Mouse (Mus musculus) erythroblast, embryonic 14.5 days (primary cell): ENCODE data around the gene Obsl1. TPM values are rescaled to one million over a fixed set of nuclear protein-coding genes. Genes with fewer than 3 reads are reported as not detected.

Experiments used
- H3K27me3 ChIP-seq: 2 replicates; pipeline ENCODE4 v1.6.1; 2012; ENCODE audit warnings: inconsistent platforms; ENCODE audit not compliant: control insufficient read depth
- H3K36me3 ChIP-seq: 2 replicates; pipeline ENCODE4 v1.6.1; 2012; ENCODE audit warnings: mild to moderate bottlenecking, inconsistent platforms; ENCODE audit not compliant: control insufficient read depth
- H3K4me1 ChIP-seq: 2 replicates; pipeline ENCODE4 v1.6.1; 2012; ENCODE audit warnings: inconsistent platforms; ENCODE audit not compliant: control insufficient read depth
- H3K4me3 ChIP-seq: replicated peaks from 2 replicates; pipeline ENCODE3; 2012; ENCODE audit warnings: moderate library complexity, mild to moderate bottlenecking, inconsistent platforms
- H3K9me3 ChIP-seq: 2 replicates; pipeline ENCODE4 v1.6.1; 2012; ENCODE audit warnings: low read length, inconsistent platforms, mixed read lengths; ENCODE audit not compliant: control insufficient read depth
- GATA1 ChIP-seq: IDR thresholded peaks from 2 replicates; pipeline ENCODE4 v1.6.1; 2012; ENCODE audit warnings: low read length, inconsistent platforms, mixed read lengths
- TAL1 ChIP-seq: IDR thresholded peaks from 3 replicates; pipeline ENCODE4 v1.6.1; 2012; ENCODE audit warnings: low read length, inconsistent platforms, mixed read lengths
- polyA plus RNA-seq: library from polyadenylated mRNA; stranded (reverse); fragments of >175 nt; gene quantifications from 2 replicates; pipeline ENCODE4 v1.2.3, GENCODE M21; 2012

The Obsl1 gene
- polyA plus RNA-seq, 1 experiment: 0.12 TPM

DNA sequence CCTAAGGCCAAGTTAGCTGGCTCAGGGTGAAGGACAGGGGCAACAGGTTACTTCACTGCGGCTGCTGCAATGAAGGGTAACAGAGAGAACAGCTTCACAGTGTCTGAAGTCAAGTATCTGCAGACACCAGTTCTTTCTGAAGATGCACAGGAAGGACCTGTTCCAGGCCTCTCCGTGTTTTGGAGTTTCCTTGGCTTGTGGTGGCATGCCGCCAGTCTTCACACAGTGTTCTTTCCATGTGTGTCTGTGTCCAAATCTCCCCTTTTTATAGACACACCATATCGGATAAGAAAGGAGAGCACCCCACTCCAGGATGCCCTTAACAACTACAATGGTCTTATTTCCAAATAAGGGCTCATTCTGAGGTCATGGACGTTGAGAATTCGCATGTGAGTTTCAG lies 38.1 kb upstream of the Obsl1 start:
- peaks cover 22% of the 10 kb centered on the region for H3K27me3 ChIP-seq
- H3K4me1 ChIP-seq: no peaks in the 10 kb centered on the region

DNA sequence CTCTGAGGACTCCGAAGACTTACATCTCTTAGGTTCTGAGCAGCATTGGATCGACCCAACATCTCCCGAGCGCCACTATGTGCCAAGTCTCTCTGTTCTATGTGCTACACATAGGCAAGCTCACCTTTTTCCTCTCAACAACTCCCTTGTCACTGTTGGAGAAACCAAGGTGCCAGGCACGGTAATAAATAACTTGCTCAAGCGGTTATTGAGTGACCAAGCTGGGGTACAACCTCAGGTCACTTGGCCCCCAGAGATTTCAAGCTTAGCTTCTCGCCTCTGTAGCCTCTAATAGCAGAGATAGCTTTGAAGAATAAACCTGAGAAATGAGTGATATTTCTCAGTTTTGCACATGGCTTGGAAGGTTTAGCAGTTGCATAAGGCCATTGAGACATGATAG lies 35.2 kb upstream of the Obsl1 start:
- H3K9me3 ChIP-seq: no peaks in the 10 kb centered on the region
- peaks cover under 1% of the 10 kb centered on the region; the same call in 1 of the 2 replicates for H3K36me3 ChIP-seq
- H3K27me3 ChIP-seq: peaks cover 12% of the 10 kb centered on the region
- no peaks in the 10 kb centered on the region for H3K4me1 ChIP-seq
- no peak for TF ChIP-seq GATA1
- no peak for TF ChIP-seq TAL1
- no peak overlapping the region for H3K4me3 ChIP-seq

More for the DNA sequence above, 38.1 kb upstream of the Obsl1 start:
- Histone ChIP-seq H3K9me3 (no peaks in the 10 kb centered on the region), H3K4me3 (no peak overlapping the region), H3K36me3 (no peaks in the 10 kb centered on the region)
- no peak for TF ChIP-seq GATA1
- no peak for TF ChIP-seq TAL1

DNA sequence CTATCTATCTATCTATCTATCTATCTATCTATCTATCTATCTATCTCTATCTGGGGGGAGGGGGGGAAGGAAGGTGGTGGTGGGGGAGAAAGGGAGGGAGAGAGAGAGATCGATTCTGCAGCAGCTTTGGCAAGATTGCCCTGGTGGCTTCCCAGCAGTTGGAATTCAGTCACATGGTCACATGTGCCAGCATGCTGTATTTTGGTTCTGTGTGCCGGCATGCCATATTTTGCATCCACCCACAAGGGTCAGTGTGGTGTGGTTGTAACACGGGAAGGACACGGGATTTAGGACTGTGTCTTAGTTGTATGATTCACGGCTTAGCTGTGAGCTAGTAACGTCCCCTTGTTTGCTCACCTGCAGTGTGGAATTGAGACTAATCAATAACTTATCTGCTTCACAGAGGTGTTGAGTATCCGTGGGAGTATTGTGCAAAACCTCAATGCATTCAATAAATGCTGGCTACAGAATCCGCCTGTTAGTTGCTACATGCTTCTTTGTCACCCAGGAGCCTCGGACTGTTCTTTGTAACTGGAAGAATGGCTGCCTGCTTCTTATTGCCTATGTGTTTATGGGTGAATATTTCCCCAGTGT lies 32.4 kb upstream of the Obsl1 start:
- Histone ChIP-seq H3K36me3 (peaks cover 24% of the 10 kb centered on the region), H3K27me3 (no peaks in the 10 kb centered on the region), H3K4me1 (no peaks in the 10 kb centered on the region), H3K9me3 (no peaks in the 10 kb centered on the region), H3K4me3 (no peak overlapping the region)
- TF ChIP-seq TAL1 (no peak), GATA1 (no peak)

DNA sequence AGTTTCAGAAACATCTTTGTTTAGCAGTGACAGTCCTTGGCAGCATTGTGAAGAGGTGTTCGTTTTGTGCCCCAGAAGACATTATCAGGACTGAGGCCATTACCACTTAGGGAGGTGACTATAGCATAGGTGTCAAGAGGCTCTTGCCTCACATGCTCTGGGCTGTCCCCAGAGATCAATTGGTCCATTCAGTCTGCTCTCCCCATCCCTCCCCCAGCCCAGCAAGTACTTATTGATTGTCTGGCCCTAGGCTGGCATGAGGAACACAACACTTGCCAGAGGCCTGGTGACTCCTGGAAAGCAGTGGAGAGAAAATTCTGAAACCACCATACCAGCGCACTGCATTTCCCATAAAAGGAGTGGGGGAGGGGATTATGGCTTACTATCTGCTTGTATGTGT lies 31.3 kb upstream of the Obsl1 start:
- peaks cover 35% of the 10 kb centered on the region for H3K36me3 ChIP-seq
- no peaks in the 10 kb centered on the region for H3K27me3 ChIP-seq
- H3K4me1 ChIP-seq: no peaks in the 10 kb centered on the region
- H3K9me3 ChIP-seq: no peaks in the 10 kb centered on the region
- no peak overlapping the region for H3K4me3 ChIP-seq
- no peak for TF ChIP-seq TAL1
- TF ChIP-seq GATA1: no peak

DNA sequence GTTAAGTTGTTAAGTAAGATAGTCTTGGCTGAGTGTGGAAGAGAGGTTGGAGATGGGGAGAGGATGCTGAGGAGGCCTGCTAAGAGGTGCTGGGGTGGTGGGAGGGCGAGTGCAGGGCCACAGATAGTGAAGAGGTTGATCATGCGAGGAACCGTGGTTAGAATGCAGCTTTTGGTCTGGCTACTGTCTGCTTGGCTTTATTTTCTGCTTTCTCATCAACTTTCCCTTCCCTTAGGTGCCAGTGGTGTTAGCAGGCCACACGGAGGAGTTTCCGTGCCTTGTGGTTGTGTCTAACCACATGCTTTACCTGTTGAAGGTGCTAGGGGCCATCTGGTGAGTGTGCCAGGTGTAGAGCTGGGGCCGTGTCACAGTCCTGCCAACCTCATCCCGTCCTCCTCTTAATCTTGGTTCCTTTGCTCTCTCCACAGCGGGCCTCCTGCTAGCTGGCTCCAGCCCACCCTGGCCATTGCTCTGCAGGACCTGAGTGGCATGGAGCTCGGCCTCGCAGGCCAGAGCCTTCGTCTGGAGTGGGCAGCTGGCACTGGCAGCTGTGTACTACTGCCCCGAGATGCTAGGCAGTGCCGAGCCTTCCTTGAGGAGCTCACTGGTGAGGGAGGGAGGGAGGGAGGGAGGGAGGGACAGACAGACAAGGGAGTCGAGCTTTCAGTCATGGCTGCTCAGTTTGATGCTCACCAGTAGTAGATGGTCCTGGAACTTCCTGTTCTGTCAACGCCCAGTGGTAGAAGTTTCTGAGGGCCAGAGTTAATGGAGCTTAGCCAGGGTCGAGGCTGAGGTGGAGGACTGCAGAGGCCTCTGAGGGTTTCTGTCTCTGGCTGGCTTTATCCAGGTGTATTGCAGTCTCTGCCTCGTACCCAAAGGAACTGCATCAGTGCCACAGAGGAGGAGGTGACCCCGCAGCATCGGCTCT lies 27.3 kb upstream of the Obsl1 start:
- H3K4me1 ChIP-seq: no peaks in the 10 kb centered on the region
- H3K9me3 ChIP-seq: no peaks in the 10 kb centered on the region
- H3K27me3 ChIP-seq: no peaks in the 10 kb centered on the region
- no peak overlapping the region for H3K4me3 ChIP-seq
- H3K36me3 ChIP-seq: peaks cover 60% of the 10 kb centered on the region
- TF ChIP-seq GATA1: no peak
- TF ChIP-seq TAL1: no peak

DNA sequence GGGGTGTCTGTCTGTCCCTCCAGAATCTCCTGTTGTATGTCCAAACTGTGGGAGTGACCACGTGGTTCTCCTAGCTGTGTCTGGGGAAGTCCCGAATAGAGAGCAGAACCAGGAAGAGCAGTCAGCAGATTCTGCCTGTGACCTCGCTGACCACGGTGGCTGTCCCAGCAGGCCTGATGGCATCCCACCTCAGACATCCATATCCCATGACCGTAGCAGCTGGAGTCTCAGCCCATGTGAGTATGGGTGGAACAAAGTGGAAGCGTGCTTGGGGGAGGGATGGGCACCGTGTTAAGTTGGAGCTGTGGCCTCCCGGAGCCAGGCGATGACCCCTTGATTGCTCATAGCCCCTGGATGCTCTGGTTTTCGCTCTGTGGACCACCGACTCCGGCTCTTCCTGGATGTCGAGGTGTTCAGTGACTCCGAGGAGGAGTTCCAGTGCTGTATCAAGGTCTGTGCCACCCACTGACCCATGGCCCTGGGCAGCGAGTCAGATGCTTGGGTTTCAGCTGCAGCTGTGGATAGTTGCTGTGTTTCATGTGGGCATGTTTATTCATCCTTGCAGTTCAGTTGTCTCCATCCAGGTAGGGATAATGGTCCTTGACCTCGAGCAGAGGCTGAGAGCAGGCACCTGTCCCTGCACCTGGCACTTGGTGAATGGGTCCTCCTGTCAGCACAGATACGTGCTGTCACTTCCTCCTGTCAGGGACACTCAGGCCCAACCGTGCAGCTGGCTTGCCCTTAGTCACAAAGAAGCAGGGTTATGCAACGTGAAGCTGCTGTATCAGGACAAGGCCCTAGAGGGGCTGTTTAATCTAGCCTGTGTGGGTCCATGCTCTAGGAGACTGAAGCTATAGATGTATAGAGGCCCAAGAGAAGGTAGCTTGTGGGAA lies 26.3 kb upstream of the Obsl1 start:
- no peaks in the 10 kb centered on the region for H3K4me1 ChIP-seq
- peaks cover 67% of the 10 kb centered on the region for H3K36me3 ChIP-seq
- TF ChIP-seq TAL1 (no peak), GATA1 (no peak)
- no peaks in the 10 kb centered on the region for H3K9me3 ChIP-seq
- H3K4me3 ChIP-seq: no peak overlapping the region
- H3K27me3 ChIP-seq: no peaks in the 10 kb centered on the region

DNA sequence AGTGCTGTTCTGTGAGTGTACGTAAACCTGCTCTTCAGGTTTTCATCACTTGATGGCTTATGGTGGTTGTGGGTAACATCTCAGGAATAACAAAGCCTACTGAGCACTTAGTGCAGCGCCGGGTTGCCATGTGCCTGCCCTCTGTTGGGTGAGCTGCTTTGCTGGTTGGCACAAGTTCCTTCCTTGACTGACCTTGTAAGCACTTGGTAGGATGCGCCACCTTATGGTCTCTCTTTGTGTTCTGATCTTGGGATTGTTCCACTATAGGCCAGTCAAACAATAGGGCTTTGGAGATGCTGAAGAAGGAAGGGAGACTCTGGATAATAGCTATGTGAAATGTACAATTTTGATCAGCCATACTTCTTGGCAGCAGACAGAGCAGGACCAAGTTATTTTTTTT lies 24.3 kb upstream of the Obsl1 start:
- Histone ChIP-seq H3K4me1 (no peaks in the 10 kb centered on the region), H3K9me3 (no peaks in the 10 kb centered on the region), H3K4me3 (no peak overlapping the region), H3K36me3 (peaks cover 75% of the 10 kb centered on the region), H3K27me3 (no peaks in the 10 kb centered on the region)
- TF ChIP-seq TAL1: no peak
- TF ChIP-seq GATA1: no peak

DNA sequence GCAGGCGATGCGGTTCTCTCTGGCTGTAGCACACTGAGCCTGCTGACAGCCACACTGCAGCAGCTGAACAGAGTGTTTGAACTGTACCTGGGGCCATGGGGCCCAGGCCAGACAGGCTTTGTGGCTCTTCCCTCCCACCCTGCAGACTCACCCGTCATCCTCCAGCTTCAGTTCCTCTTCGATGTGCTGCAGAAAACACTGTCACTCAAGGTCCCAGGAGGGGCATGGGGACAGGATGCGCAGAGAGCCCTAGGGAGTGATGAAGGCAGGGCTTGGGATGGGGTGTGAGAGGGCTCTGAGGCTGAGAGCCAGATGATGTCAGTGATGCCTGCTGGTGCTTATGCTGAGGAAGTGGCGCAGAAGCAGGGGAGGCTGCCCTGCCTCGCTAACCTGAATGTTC lies 18.4 kb upstream of the Obsl1 start:
- H3K27me3 ChIP-seq: no peaks in the 10 kb centered on the region
- peaks cover 43% of the 10 kb centered on the region for H3K36me3 ChIP-seq
- H3K9me3 ChIP-seq: no peaks in the 10 kb centered on the region
- H3K4me1 ChIP-seq: peaks cover 24% of the 10 kb centered on the region
- H3K4me3 ChIP-seq: no peak overlapping the region
- no peak for TF ChIP-seq TAL1
